Mouse (Mus musculus): Measurements from ENCODE around the gene Npb. TPM values are rescaled to one million over a fixed set of nuclear protein-coding genes. Genes with fewer than 3 reads are reported as not detected.

Npb gene
- total and polyA plus RNA-seq, 3 experiments = 0.27 to 1.7 TPM; not detected in 1

DNA sequence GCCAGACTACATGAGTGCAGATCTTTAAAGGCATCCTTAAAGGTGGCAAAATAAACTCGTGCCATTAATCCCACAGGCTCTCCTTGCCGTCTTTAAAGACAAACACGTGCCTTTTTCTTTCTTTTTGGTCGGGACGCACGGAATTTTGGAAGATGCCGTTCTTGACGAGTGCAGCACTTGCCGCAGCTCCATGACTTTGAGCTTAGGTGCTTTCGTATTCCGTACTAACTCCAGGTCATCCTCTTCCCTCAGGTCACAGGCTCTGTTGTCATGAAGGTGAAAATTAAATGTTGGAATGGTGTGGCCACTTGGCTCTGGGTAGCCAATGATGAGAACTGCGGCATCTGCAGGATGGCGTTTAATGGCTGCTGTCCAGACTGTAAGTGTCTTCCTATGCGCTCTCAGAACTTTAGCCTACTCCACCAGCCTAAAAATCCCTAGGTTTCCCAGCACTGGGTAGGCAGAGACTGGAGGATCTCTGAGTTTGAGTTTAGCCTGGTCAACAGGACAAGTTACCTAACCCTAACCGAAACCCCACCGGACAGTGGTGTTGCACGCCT lies 9.2 kb upstream of the Npb start (continued):
- no peak for TF ChIP-seq EP300 (IDR thresholded peaks at IDR 0.05; ENCODE audit: low read depth in 1 of 2, low read length in 2 of 2)

GRCm38 (mm10) chr11:120600716-120601115 lies 7.6 kb upstream of the Npb start:
- TF ChIP-seq POLR2AphosphoS5 (IDR thresholded peaks at IDR 0.05; ENCODE audit: borderline replicate concordance, low read depth, low read length) (no peak), POLR2A (IDR thresholded peaks at IDR 0.05; ENCODE audit: control insufficient read depth in 1 of 2, insufficient read depth in 1 of 2, low read depth in 1 of 2, low read length in 2 of 2, poor library complexity in 1 of 2) (0 out of 4 replicates have a peak, but pooled peaks of 1 of the 2 experiments have one; percentile 6)
- Histone ChIP-seq H3K9me3 (replicated peaks; ENCODE audit: insufficient read depth, low read length) (no peaks in the 10 kb centered on the region), H3K27ac (ENCODE audit: control insufficient read depth, low read depth, low read length) (no peak overlapping the region), H3K27me3 (ENCODE audit: control insufficient read depth in 1 of 2, insufficient read depth in 2 of 2, low read length in 2 of 2) (no peaks in the 10 kb centered on the region), H3K4me1 (ENCODE audit: control insufficient read depth in 1 of 2, insufficient read depth in 2 of 2, low read length in 2 of 2) (peaks cover 5 to 28% of the 10 kb centered on the region in 2 experiments), H3K79me2 (ENCODE audit: control insufficient read depth, insufficient read depth, low read length, poor library complexity) (peaks cover 40% of the 10 kb centered on the region), H3K36me3 (ENCODE audit: control insufficient read depth in 1 of 2, insufficient read depth in 2 of 2, low read length in 2 of 2) (peaks cover 24 to 35% of the 10 kb centered on the region in 2 experiments), H3K4me3 (ENCODE audit: control insufficient read depth in 1 of 2, insufficient read depth in 1 of 2, low read depth in 2 of 2, low read length in 2 of 2) (no peak overlapping the region), H3K9ac (ENCODE audit: control insufficient read depth, low read depth, low read length, poor library complexity, severe bottlenecking) (no peak overlapping the region)
- DNase-seq (ENCODE audit: low read depth, low spot score) = no peak

DNA sequence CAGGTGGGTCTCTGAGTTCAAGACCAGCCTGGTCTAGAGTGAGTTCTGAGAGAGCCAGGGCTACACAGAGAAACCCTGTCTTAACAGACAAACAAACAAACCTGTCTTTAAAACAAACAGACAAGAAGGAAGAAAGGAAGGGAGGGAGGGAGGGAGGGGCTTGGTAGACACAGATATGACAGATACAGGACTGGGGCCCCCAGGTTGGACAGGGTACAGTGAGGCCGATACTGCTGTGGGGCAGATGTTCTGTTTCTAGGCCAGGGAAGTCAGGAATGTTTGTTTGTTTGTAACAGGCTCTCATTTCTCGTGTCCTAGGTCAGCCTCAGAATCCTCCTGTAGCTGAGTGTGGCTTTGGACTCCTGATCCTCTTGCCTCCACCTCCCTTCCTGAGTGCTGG lies 4.7 kb upstream of the Npb start:
- TF ChIP-seq NELFE (IDR thresholded peaks at IDR 0.05; ENCODE audit: low read depth, low read length) = no peak
- no peak for TF ChIP-seq NRF1 (IDR thresholded peaks at IDR 0.05; ENCODE audit: insufficient read depth, low read depth, low read length, poor library complexity, severe bottlenecking)
- TF ChIP-seq EP300 (IDR thresholded peaks at IDR 0.05; ENCODE audit: low read depth in 1 of 2, low read length in 2 of 2) = no peak
- no peak for TF ChIP-seq MAX (IDR thresholded peaks at IDR 0.05; ENCODE audit: low read length)
- TF ChIP-seq RCOR1 (IDR thresholded peaks at IDR 0.05; ENCODE audit: low read depth, low read length) = no peak
- no peak for TF ChIP-seq POLR2AphosphoS5 (IDR thresholded peaks at IDR 0.05; ENCODE audit: borderline replicate concordance, low read depth, low read length)
- H3K9me3 ChIP-seq (replicated peaks; ENCODE audit: insufficient read depth, low read length) = no peaks in the 10 kb centered on the region
- DNase-seq (ENCODE audit: low read depth, low spot score) = no peak
- peaks cover 12 to 21% of the 10 kb centered on the region in 2 experiments for H3K36me3 ChIP-seq (ENCODE audit: control insufficient read depth in 1 of 2, insufficient read depth in 2 of 2, low read length in 2 of 2)
- no peak overlapping the region for H3K4me3 ChIP-seq (ENCODE audit: control insufficient read depth in 1 of 2, insufficient read depth in 1 of 2, low read depth in 2 of 2, low read length in 2 of 2)
- no peak overlapping the region for H3K27ac ChIP-seq (ENCODE audit: control insufficient read depth, low read depth, low read length)
- no peak overlapping the region for H3K9ac ChIP-seq (ENCODE audit: control insufficient read depth, low read depth, low read length, poor library complexity, severe bottlenecking)
- peaks cover 15% of the 10 kb centered on the region for H3K79me2 ChIP-seq (ENCODE audit: control insufficient read depth, insufficient read depth, low read length, poor library complexity)
- H3K4me1 ChIP-seq (ENCODE audit: control insufficient read depth in 1 of 2, insufficient read depth in 2 of 2, low read length in 2 of 2) = peaks cover 5 to 14% of the 10 kb centered on the region in 2 experiments
- H3K27me3 ChIP-seq (ENCODE audit: control insufficient read depth in 1 of 2, insufficient read depth in 2 of 2, low read length in 2 of 2) = no peaks in the 10 kb centered on the region

DNA sequence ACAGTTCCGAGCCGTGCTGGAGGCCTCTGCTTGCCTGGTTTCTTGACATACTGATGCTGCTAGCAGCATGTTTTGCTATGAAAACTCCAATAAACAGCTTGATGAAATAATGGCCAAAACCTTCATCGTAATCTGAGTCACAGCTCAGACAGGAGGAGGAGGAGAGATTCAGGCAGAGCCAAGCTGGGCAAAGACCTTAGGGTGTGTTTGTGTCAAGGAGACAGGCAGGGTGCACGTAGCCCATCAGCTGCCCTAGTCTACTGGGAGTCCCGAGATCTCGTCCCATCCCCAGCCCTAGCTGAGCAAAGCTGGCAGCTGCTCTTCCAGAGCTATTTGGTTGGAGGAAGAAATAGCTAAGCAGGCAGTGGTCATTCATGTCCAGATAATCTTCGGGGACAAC lies 2.6 kb upstream of the Npb start:
- Histone ChIP-seq H3K27ac (ENCODE audit: control insufficient read depth, low read depth, low read length) (no peak overlapping the region), H3K4me1 (ENCODE audit: control insufficient read depth in 1 of 2, insufficient read depth in 2 of 2, low read length in 2 of 2) (no peaks in the 10 kb centered on the region), H3K9ac (ENCODE audit: control insufficient read depth, low read depth, low read length, poor library complexity, severe bottlenecking) (no peak overlapping the region), H3K79me2 (ENCODE audit: control insufficient read depth, insufficient read depth, low read length, poor library complexity) (peaks cover 2% of the 10 kb centered on the region; the same call in 1 of the 2 replicates), H3K9me3 (replicated peaks; ENCODE audit: insufficient read depth, low read length) (no peaks in the 10 kb centered on the region), H3K4me3 (ENCODE audit: control insufficient read depth in 1 of 2, insufficient read depth in 1 of 2, low read depth in 2 of 2, low read length in 2 of 2) (no peak overlapping the region), H3K36me3 (ENCODE audit: control insufficient read depth in 1 of 2, insufficient read depth in 2 of 2, low read length in 2 of 2) (peaks cover 5 to 11% of the 10 kb centered on the region in 2 experiments), H3K27me3 (ENCODE audit: control insufficient read depth in 1 of 2, insufficient read depth in 2 of 2, low read length in 2 of 2) (no peaks in the 10 kb centered on the region)
- no peak for TF ChIP-seq CTCF (IDR thresholded peaks at IDR 0.05 in 2 of 3, conservative IDR thresholded peaks at IDR 0.05 in 1 of 3; ENCODE audit: control insufficient read depth in 1 of 3, insufficient read depth in 1 of 3, low read depth in 2 of 3, low read length in 3 of 3, poor library complexity in 1 of 3, severe bottlenecking in 1 of 3)
- TF ChIP-seq MYB (IDR thresholded peaks at IDR 0.05; ENCODE audit: low read depth, low read length) = no peak
- TF ChIP-seq JUND (IDR thresholded peaks at IDR 0.05; ENCODE audit: low read depth, low read length) = no peak
- TF ChIP-seq E2F4 (IDR thresholded peaks at IDR 0.05; ENCODE audit: borderline replicate concordance, low read depth, low read length) = no peak
- TF ChIP-seq EP300 (IDR thresholded peaks at IDR 0.05; ENCODE audit: low read depth in 1 of 2, low read length in 2 of 2) = no peak
- TF ChIP-seq MAFK (IDR thresholded peaks at IDR 0.05; ENCODE audit: borderline replicate concordance, low read depth, low read length) = no peak
- TF ChIP-seq MXI1 (IDR thresholded peaks at IDR 0.05; ENCODE audit: low read depth, low read length) = no peak
- no peak for TF ChIP-seq MAZ (IDR thresholded peaks at IDR 0.05; ENCODE audit: low read depth, low read length)
- TF ChIP-seq KAT2A (conservative IDR thresholded peaks at IDR 0.05; ENCODE audit: low read depth, low read length) = no peak
- no peak for TF ChIP-seq GATA1 (IDR thresholded peaks at IDR 0.05; ENCODE audit: low read depth, low read length)
- no peak for TF ChIP-seq NELFE (IDR thresholded peaks at IDR 0.05; ENCODE audit: low read depth, low read length)
- no peak for TF ChIP-seq ZNF384 (IDR thresholded peaks at IDR 0.05; ENCODE audit: low read depth, low read length)
- TF ChIP-seq TAL1 (IDR thresholded peaks at IDR 0.05; ENCODE audit: low read length) = no peak
- TF ChIP-seq ZC3H11A (IDR thresholded peaks at IDR 0.05; ENCODE audit: low read depth, low read length) = no peak
- no peak for TF ChIP-seq BHLHE40 (IDR thresholded peaks at IDR 0.05; ENCODE audit: borderline replicate concordance, low read depth, low read length)
- no peak for DNase-seq (ENCODE audit: low read depth, low spot score)

All from MEL (cell line).